11 mouse cellular contexts compared by ENCODE assay signal in the genomic region with DNA sequence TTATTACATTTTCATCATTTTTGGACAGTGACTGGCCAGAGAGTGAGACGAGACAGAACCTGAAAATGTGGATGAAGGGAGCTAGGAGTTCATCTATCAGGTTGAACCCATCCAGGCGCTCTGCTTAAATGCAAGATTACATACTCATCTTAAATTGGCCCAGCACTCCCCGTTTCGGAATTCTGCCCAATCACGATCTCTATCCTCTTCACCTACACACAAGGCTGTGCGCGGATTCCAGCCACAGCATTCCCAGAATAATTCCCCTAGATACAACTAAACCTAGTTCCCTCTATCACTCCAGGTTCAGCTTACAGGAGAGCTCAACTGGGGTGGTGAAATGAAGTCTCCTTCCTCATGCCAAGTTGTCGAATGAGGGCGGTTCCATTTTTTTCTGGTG. TPM values are rescaled to one million over a fixed set of nuclear protein-coding genes. Genes with fewer than 3 reads are reported as not detected.
DNase-seq lines count a peak whose midpoint lies in the region; ATAC-seq lines count a peak whose summit lies in the region.
"Had no signal": no experiment of that assay in that cellular context is flagged by ENCODE, and none has a peak within 500 bp of the region (broad histone marks: within the 10 kb centered on the region; RNA-seq: fewer than 3 reads in every experiment).

No protein-coding gene starts in this region.

- peak; percentile 72 for DNase-seq in right cerebral cortex, adult 18-20 months
- no peak for DNase-seq in right cerebral cortex, postnatal 10 days (ENCODE audit: low spot score in 2 of 2)
- DNase-seq in kidney, postnatal 10 days: no peak
- DNase-seq: cerebellum, postnatal 25 days; layer of hippocampus, postnatal 36 days had no signal

- H3K4me2 ChIP-seq in heart, embryonic 16.5 days (ENCODE audit: low read depth, low read length): peak overlapping the region; percentile 6; the same call in 1 of the 2 replicates
- no peak overlapping the region for H3K4me2 ChIP-seq in heart, embryonic 12.5 days
- H3K4me2 ChIP-seq in hindbrain, embryonic 15.5 days: peak overlapping the region; percentile 62

- 64% methylated on average over 9 of the region's 9 CpGs for WGBS in heart, embryonic 16.5 days
- WGBS in heart, embryonic 12.5 days: 79% methylated on average over 9 of the region's 9 CpGs
- 91% methylated on average over 9 of the region's 9 CpGs for WGBS in hindbrain, embryonic 15.5 days

- peaks cover 28% of the 10 kb centered on the region for H3K36me3 ChIP-seq in heart, embryonic 16.5 days (ENCODE audit: control insufficient read depth, insufficient read depth)
- peaks cover 54% of the 10 kb centered on the region for H3K36me3 ChIP-seq in heart, embryonic 12.5 days
- H3K36me3 ChIP-seq in hindbrain, embryonic 15.5 days: peaks cover 38% of the 10 kb centered on the region

- H3K4me3 ChIP-seq in heart, embryonic 16.5 days (ENCODE audit: low read length): no peak overlapping the region
- H3K4me3 ChIP-seq in heart, embryonic 12.5 days: no peak overlapping the region
- H3K4me3 ChIP-seq in hindbrain, embryonic 15.5 days: peak overlapping the region; percentile 93

- ATAC-seq in heart, embryonic 16.5 days (replicated peaks; ENCODE audit: extremely low read depth, insufficient read depth, low FRiP score): no peak
- ATAC-seq in heart, embryonic 12.5 days (ENCODE audit: insufficient number of reproducible peaks, low FRiP score): no peak
- ATAC-seq in hindbrain, embryonic 15.5 days (ENCODE audit: low FRiP score, low read depth): no peak
- no peak for ATAC-seq in megakaryocyte, adult 5-6 weeks (ENCODE audit: poor library complexity, severe bottlenecking)

- H3K9ac ChIP-seq in heart, embryonic 16.5 days (ENCODE audit: low read length): no peak overlapping the region
- H3K9ac ChIP-seq in heart, embryonic 12.5 days: no peak overlapping the region
- H3K9ac ChIP-seq in hindbrain, embryonic 15.5 days: no peak overlapping the region

- no peaks in the 10 kb centered on the region for H3K9me3 ChIP-seq in heart, embryonic 16.5 days (replicated peaks; ENCODE audit: control insufficient read depth, low read length)
- no peaks in the 10 kb centered on the region for H3K9me3 ChIP-seq in heart, embryonic 12.5 days (replicated peaks)
- H3K9me3 ChIP-seq in hindbrain, embryonic 15.5 days: no peaks in the 10 kb centered on the region

- no peak overlapping the region for H3K27ac ChIP-seq in heart, embryonic 16.5 days (ENCODE audit: low read length)
- H3K27ac ChIP-seq in heart, embryonic 12.5 days (ENCODE audit: poor library complexity, severe bottlenecking): no peak overlapping the region
- H3K27ac ChIP-seq in hindbrain, embryonic 15.5 days (replicated peaks): no peak overlapping the region
- H3K27ac ChIP-seq: macrophage had no signal

- peaks cover 24% of the 10 kb centered on the region for H3K4me1 ChIP-seq in heart, embryonic 16.5 days (ENCODE audit: control insufficient read depth, insufficient read depth, low read length)
- H3K4me1 ChIP-seq in heart, embryonic 12.5 days (replicated peaks): peaks cover 21% of the 10 kb centered on the region
- H3K4me1 ChIP-seq in hindbrain, embryonic 15.5 days (replicated peaks): peaks cover 62% of the 10 kb centered on the region

- no peaks in the 10 kb centered on the region for H3K27me3 ChIP-seq in heart, embryonic 16.5 days (ENCODE audit: control insufficient read depth, insufficient read depth, low read length)
- no peaks in the 10 kb centered on the region for H3K27me3 ChIP-seq in heart, embryonic 12.5 days (replicated peaks)
- H3K27me3 ChIP-seq in hindbrain, embryonic 15.5 days: no peaks in the 10 kb centered on the region

RNA-seq across cellular contexts. Expression of a gene that starts 2.9 kb away (rescaled TPM):
- 167 and 202 TPM in 2 replicates for polyA plus RNA-seq in heart, embryonic 16.5 days (2015; fragmentation: Nextera tagmentation; extraction: Ambion mirVana)
- 214 and 222 TPM in 2 replicates for polyA plus RNA-seq in heart, embryonic 12.5 days (2016; fragmentation: Nextera tagmentation; extraction: Ambion mirVana)
- 817 and 859 TPM in 2 replicates for polyA plus RNA-seq in hindbrain, embryonic 15.5 days (2015; fragmentation: Nextera tagmentation; extraction: Ambion mirVana)
- total RNA-seq in megakaryocyte, adult 5-6 weeks (2015): 124 and 141 TPM in 2 replicates
- total RNA-seq in megakaryocyte, adult 5-6 weeks (2017): 72.4 and 88.1 TPM in 2 replicates

RNA-seq across cellular contexts. Expression of a gene that starts 42.8 kb away (rescaled TPM):
- polyA plus RNA-seq in heart, embryonic 16.5 days (2015; fragmentation: Nextera tagmentation; extraction: Ambion mirVana): 0.45 and 0.91 TPM in 2 replicates
- polyA plus RNA-seq in heart, embryonic 12.5 days (2016; fragmentation: Nextera tagmentation; extraction: Ambion mirVana): 0.70 and 1.6 TPM in 2 replicates
- 1.9 and 2.6 TPM in 2 replicates for polyA plus RNA-seq in hindbrain, embryonic 15.5 days (2015; fragmentation: Nextera tagmentation; extraction: Ambion mirVana)
- total RNA-seq in megakaryocyte, adult 5-6 weeks (2015): 17.1 and 19.9 TPM in 2 replicates
- total RNA-seq in megakaryocyte, adult 5-6 weeks (2017): 6.0 and 7.4 TPM in 2 replicates

RNA-seq across cellular contexts. Expression of a gene that starts 43.8 kb away (rescaled TPM):
- 794 and 965 TPM in 2 replicates for polyA plus RNA-seq in heart, embryonic 16.5 days (2015; fragmentation: Nextera tagmentation; extraction: Ambion mirVana)
- polyA plus RNA-seq in heart, embryonic 12.5 days (2016; fragmentation: Nextera tagmentation; extraction: Ambion mirVana): 916 and 1,021 TPM in 2 replicates
- 14.8 and 16.6 TPM in 2 replicates for polyA plus RNA-seq in hindbrain, embryonic 15.5 days (2015; fragmentation: Nextera tagmentation; extraction: Ambion mirVana)
- total RNA-seq in megakaryocyte, adult 5-6 weeks (2015): not detected in 2 replicates
- total RNA-seq in megakaryocyte, adult 5-6 weeks (2017): not detected in 2 replicates

RNA-seq across cellular contexts. Expression of a gene that starts 48.4 kb away (rescaled TPM):
- polyA plus RNA-seq in heart, embryonic 16.5 days (2015; fragmentation: Nextera tagmentation; extraction: Ambion mirVana): not detected in 2 replicates
- polyA plus RNA-seq in heart, embryonic 12.5 days (2016; fragmentation: Nextera tagmentation; extraction: Ambion mirVana): 0.13 TPM in 1 of 2 replicates, not detected in the other
- polyA plus RNA-seq in hindbrain, embryonic 15.5 days (2015; fragmentation: Nextera tagmentation; extraction: Ambion mirVana): 0.21 and 0.37 TPM in 2 replicates
- total RNA-seq in megakaryocyte, adult 5-6 weeks (2015): 0.20 TPM in 1 of 2 replicates, not detected in the other
- total RNA-seq in megakaryocyte, adult 5-6 weeks (2017): not detected in 2 replicates
- total RNA-seq: adrenal gland, adult 18-20 months; layer of hippocampus, postnatal 36 days had no signal
- polyA plus RNA-seq: macrophage had no signal

Comparison
In these comparisons a context has a peak if more than half of its experiments do, and no peak if none do; other contexts are left out.
1. RNA of a gene that starts 43.8 kb away (polyA plus RNA-seq): 916 to 1,021 TPM in heart, embryonic 12.5 days and 794 to 965 TPM in heart, embryonic 16.5 days; 14.8 to 16.6 TPM in hindbrain, embryonic 15.5 days; every median in the first group is over 10 times any median in the second.